ENCODE assay signal across 20 mouse cellular contexts in genomic region chr14:18828661-18829060, GRCm38 (mm10).
"Had no signal": no experiment of that assay in that cellular context is flagged by ENCODE, and none has a peak within 500 bp of the region (broad histone marks: within the 10 kb centered on the region; RNA-seq: fewer than 3 reads in every experiment).

No protein-coding gene starts in this region.

- ATAC-seq: midbrain, embryonic 13.5 days; midbrain, embryonic 15.5 days had no signal

- H3K9ac ChIP-seq: liver, embryonic 13.5 days; liver, embryonic 15.5 days; lung, embryonic 15.5 days; midbrain, embryonic 13.5 days; midbrain, embryonic 15.5 days; neural tube, embryonic 13.5 days; neural tube, embryonic 15.5 days had no signal

- H3K4me3 ChIP-seq: liver, embryonic 13.5 days; liver, embryonic 15.5 days; lung, embryonic 15.5 days; megakaryocyte, embryonic 14.5 days; midbrain, embryonic 13.5 days; midbrain, embryonic 15.5 days; neural tube, embryonic 13.5 days; neural tube, embryonic 15.5 days had no signal

- H3K36me3 ChIP-seq: liver, embryonic 13.5 days; liver, embryonic 15.5 days; lung, embryonic 15.5 days; midbrain, embryonic 13.5 days; midbrain, embryonic 15.5 days; neural tube, embryonic 13.5 days; neural tube, embryonic 15.5 days had no signal

- H3K27me3 ChIP-seq: liver, embryonic 13.5 days; liver, embryonic 15.5 days; lung, embryonic 15.5 days; megakaryocyte, embryonic 14.5 days; midbrain, embryonic 13.5 days; midbrain, embryonic 15.5 days; neural tube, embryonic 13.5 days; neural tube, embryonic 15.5 days had no signal

- H3K27ac ChIP-seq: liver, embryonic 13.5 days; liver, embryonic 15.5 days; lung, embryonic 15.5 days; macrophage; midbrain, embryonic 13.5 days; midbrain, embryonic 15.5 days; neural tube, embryonic 13.5 days; neural tube, embryonic 15.5 days had no signal

- DNase-seq: liver; liver, embryonic 13.5 days; retina, postnatal 1 day; right cerebral cortex, adult 18-20 months; right cerebral cortex, postnatal 25 days; right cerebral cortex, postnatal 4 days; spleen, adult 18-20 months; thymus, adult 18-20 months; thymus, postnatal 14 days; thymus, postnatal 36 days had no signal

- H3K9me3 ChIP-seq: liver, embryonic 13.5 days; liver, embryonic 15.5 days; lung, embryonic 15.5 days; midbrain, embryonic 15.5 days; neural tube, embryonic 13.5 days; neural tube, embryonic 15.5 days had no signal

- H3K4me1 ChIP-seq: liver, embryonic 13.5 days; liver, embryonic 15.5 days; lung, embryonic 15.5 days; megakaryocyte, embryonic 14.5 days; midbrain, embryonic 13.5 days; midbrain, embryonic 15.5 days; neural tube, embryonic 13.5 days; neural tube, embryonic 15.5 days had no signal

- H3K4me2 ChIP-seq: liver, embryonic 11.5 days; liver, embryonic 13.5 days; liver, embryonic 15.5 days; lung, embryonic 15.5 days; midbrain, embryonic 11.5 days; midbrain, embryonic 13.5 days; midbrain, embryonic 15.5 days; neural tube, embryonic 13.5 days; neural tube, embryonic 15.5 days had no signal
